16 mouse cellular contexts compared by ENCODE assay signal in genomic region chr9:96140931-96141330, GRCm38 (mm10).
"Had no signal": no experiment of that assay in that cellular context is flagged by ENCODE, and none has a peak within 500 bp of the region (broad histone marks: within the 10 kb centered on the region; RNA-seq: fewer than 3 reads in every experiment).

No protein-coding gene starts in this region.

- ATAC-seq: lung, postnatal 0 days; midbrain, embryonic 15.5 days had no signal

- H3K4me3 ChIP-seq: layer of hippocampus, adult 2 months; limb, embryonic 12.5 days; megakaryocyte, embryonic 14.5 days; midbrain, embryonic 15.5 days; neural tube, embryonic 12.5 days; stomach, embryonic 15.5 days had no signal

- DNase-seq: kidney, postnatal 10 days; kidney, postnatal 4 days; liver; lung, adult 2 months; lung, postnatal 4 days; retina, postnatal 1 day; thymus, adult 2 months; thymus, postnatal 25 days had no signal

- H3K27ac ChIP-seq: layer of hippocampus, adult 2 months; limb, embryonic 12.5 days; liver, embryonic 14.5 days; midbrain, embryonic 15.5 days; neural tube, embryonic 12.5 days; stomach, embryonic 15.5 days had no signal
